Mouse (Mus musculus): ENCODE data around the gene Cnr2.

GRCm38 (mm10) chr4:135943389-135943788 lies 48.2 kb downstream of the Cnr2 start:
- TF ChIP-seq CTCF (conservative IDR thresholded peaks at IDR 0.05; ENCODE audit: low read length) (no peak), POU5F1 (IDR thresholded peaks at IDR 0.05; ENCODE audit: borderline replicate concordance, low read length) (no peak), NANOG (IDR thresholded peaks at IDR 0.05; ENCODE audit: borderline replicate concordance, low read length) (no peak)

Measured in E14TG2a.4 (cell line).